Mouse (Mus musculus) gastrocnemius, postnatal 10 days (tissue): ENCODE data around the gene Map1s. TPM values are rescaled to one million over a fixed set of nuclear protein-coding genes. Genes with fewer than 3 reads are reported as not detected.
A peak's percentile ranks its signal among the peaks of the same experiment; 100 is the strongest.

Source experiments
- DNase-seq: peaks from one replicate; pipeline ENCODE4 v3.0.0; 2021; ENCODE audit warnings: mixed read lengths
- long read RNA-seq, 2 experiments: library from polyadenylated mRNA; stranded (forward); transcript quantifications; one replicate each; pipeline ENCODE4 v2.0.0; 2021
- total RNA-seq, 2 experiments: library from RNA; stranded (reverse); gene quantifications; 2 replicates each; pipeline ENCODE4 v1.2.3; 2021

The Map1s gene
- 10 to 100 TPM; 17.3 to 24.5 TPM for total RNA-seq
- long read RNA-seq, experiment 1, full-length matches to known transcripts: 39 of 54 reads
- long read RNA-seq, experiment 1, partial matches to known transcripts: 9 of 54 reads
- long read RNA-seq, experiment 1, other reads (novel, unspliced or antisense): 6 of 54 reads
- long read RNA-seq, experiment 2, transcript Map1s-201 (7 exons, 3,314 nt): major isoform, 33 of 49 reads
- long read RNA-seq, experiment 2, partial matches to known transcripts: 11 of 49 reads
- long read RNA-seq, experiment 2, other reads (novel, unspliced or antisense): 5 of 49 reads

DNA sequence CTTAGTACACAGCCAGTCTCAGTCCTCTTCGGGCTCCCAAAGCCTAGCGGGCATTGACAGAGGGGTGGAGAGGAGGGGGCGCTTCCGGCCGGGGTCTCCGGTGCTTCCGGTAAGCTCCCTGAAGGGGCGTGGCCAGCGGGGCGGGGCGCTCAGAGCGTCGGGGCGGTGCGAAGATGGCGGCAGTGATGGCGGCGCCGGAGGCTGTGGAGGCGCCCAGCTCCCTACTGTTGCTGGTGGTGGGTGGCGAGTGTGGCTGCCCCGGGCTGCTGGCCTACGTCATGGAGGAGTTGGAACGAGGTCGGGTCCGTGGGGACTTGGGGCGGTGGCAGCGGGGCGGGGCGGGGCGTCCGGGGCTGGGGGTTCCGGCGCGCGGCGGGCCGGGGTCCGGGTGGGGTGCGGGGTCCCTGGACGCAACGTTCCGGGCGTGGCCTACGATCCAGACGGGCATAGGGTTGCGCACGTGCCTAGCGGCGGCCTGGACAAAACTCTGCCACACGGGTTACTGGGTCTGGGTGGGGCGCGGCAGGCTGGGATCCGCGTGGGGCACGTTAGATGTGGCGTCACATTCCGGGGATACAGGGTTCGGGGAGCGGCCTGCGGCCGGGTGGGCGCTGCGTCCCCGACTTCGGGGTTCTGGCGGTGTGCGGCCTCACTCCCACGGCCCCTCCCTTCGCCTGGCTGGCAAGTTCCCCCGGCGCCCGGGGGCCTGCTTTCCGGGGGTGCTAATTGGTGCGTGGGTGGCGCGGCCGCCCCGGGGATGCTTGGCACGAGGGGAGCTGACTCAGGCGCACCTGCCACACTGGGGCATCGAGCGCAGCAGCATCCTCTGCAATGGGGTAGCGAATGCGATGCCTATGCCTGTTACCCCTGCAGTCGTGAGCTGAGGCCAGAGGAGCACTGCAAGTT lies at the start of gene Map1s:
Map1s (plus strand) TSS at position 102 of the 906 bp plus-strand sequence.
- peak; percentile 77 for DNase-seq

DNA sequence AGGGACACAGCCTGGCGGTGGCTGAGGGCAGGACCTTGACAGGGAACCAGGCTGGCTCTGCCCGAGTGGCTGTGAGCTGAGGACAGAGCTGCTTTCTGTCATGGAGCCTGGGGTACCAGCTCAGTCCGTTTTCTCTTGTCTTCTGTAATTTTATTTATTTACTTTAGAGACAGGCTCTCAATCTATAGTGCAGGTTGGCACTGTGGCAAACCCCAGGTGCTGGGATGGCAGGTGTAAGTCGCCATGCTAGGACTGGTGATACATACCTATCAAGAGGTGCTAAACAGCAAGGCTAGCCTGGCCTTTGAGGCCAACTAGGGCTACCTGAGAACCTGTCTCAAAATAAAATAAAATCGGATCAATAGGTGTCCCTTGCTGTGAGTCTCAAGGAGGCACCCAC lies 49.7 kb upstream of the Map1s start:
- no peak for DNase-seq

DNA sequence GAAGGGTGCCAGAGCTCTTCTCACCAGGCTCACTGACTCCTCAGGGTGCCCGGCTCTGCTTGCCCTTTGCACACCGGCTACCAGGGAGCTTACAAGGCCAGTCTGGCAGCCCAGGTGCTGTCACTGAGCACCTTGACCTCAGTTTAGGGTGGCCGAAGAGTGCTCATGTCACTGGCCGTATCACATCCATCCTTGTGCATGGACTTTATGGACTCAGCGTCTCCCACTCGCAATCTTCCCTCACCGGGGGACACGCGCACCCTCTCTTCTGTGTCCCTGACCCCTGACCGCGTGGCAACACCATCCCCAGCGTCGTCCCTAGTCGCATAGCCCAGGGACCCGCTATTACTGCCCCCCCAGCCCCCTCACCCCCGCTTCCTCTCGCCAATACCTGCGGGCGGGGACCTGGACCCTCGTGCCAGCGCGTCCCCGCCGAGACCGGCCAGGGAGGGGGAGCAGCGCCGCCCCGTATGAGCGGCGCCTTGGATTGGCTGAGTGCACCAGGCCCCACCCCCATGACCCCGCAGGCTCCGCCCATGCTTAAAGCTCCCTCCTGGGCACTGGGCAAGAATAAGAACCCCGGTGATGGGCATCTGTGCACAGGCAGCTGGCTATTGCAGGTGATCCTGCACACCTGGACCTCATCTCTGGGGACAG lies 49.1 kb upstream of the Map1s start:
- DNase-seq: peak; percentile 71

DNA sequence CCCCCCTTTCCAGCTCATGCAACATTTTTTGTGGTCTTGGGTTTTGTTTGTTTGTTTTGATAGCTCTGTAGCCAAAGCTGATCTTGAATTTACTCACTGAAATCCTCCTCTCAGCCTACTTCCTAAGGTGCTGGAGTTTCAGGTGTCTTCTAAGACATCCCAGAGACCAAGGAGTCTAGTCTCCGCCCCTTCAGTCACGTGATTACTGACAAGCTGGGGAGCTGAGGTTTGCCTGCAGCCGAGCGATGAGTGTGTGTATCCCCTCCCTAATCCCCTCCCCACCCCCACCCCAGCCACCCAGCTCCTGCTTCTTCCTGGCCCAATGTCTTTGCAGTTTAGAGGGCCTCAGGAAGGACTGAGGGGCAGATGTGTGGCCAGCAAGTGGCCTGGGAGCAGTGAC lies 48.2 kb upstream of the Map1s start:
- no peak for DNase-seq

DNA sequence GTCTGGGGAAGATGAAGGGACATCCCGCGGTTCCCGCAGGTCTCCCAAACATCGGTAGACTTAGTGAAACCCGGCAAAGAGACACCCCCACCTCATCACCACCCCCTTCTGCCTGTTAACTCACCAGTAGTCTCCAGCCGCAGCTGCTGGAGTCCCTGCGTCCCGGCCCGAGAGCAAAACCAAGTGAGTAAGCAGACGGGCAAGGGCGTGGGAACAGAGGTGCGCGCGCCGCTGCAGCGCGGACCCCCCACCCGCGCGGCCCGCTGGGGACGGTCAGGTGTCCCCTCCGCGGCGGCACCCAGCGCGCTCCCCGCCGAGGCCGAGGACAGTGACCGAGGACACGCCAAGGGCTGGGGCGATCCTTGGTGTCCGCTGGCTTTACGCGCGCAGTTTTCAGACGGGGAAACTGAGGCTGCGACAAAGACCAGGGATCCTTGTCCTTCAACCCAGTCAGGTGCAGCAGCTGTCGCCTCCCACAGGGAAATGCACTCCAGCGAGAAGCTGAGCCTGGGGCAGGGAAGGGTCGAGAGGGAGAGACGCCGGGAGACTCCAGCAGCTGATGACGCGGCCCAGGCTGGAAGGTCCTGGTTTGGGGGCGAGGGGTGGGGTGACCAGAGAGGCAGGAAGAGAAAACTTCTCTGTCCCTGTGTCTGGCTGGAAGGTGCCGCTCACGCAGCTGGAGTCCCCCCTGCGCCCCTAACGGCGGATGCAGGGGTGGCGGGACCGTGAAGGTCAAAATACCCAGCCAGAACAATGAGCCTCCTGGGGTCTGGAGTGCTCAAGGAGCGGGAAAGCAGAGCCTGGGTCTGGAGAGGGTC lies 42.7 kb upstream of the Map1s start, which contains the start of gene Kcnn1:
Kcnn1 (minus strand) TSS at position 435 of the 818 bp plus-strand sequence.
- DNase-seq: no peak

DNA sequence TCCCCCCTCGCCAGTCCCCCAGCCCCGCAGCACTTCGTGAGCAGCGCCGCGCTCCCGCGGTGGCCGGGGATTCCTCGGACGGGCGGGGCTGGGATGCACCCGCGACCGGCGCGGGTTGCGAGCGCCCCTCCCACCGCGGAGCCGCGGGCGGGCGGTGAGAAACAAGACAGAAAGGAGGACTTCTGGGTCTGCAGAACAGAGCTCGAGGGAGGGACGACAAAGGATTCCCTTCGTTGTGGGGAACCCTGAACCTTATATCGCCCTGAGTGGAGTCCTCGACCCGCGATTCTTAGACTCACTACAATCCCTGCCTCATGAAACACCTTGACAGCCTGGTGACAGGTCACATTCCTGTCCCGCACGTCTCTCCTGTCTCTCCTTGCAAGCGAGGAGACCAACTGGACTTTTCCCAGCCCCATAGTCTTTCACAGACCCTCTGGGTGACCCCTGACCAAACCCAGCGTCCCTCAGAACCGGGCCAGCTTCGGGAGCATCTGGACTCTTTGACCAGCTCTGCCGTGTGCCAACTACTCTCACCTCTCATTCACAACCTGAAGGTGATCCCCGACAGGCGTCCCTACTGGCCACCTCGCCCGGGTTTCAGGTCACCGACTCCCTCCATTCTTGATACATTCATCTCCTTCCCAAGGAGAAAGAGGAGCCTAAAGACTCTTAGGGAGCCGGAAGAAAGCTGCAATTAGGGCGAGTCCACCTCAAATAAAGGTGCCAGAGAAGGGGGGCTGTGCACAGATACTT lies 41.6 kb upstream of the Map1s start:
- no peak for DNase-seq

DNA sequence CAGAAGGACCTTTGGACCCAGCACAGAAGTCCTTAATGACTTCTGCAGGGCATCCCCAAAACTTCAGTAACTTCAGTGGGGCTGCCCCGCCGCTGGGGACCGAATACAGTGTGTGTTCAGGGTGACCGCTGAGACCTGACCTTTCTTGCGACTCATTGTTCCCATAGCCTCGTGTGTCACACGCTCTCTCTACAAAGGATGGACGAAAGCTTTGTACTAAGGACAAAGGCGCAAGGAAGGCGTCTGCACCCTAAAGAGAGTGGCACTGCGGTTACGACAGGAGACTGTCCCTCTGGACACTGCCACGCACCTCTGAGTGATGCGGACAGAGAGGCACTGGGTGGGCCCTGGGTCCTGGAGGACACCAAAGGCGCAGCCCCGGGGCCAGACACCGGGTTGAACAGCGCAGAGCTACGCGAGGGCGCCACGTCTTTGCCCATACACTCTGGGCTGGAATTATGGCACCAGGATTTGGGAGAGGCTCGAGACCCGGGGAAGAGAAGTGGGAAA lies 41.0 kb upstream of the Map1s start:
- no peak for DNase-seq

DNA sequence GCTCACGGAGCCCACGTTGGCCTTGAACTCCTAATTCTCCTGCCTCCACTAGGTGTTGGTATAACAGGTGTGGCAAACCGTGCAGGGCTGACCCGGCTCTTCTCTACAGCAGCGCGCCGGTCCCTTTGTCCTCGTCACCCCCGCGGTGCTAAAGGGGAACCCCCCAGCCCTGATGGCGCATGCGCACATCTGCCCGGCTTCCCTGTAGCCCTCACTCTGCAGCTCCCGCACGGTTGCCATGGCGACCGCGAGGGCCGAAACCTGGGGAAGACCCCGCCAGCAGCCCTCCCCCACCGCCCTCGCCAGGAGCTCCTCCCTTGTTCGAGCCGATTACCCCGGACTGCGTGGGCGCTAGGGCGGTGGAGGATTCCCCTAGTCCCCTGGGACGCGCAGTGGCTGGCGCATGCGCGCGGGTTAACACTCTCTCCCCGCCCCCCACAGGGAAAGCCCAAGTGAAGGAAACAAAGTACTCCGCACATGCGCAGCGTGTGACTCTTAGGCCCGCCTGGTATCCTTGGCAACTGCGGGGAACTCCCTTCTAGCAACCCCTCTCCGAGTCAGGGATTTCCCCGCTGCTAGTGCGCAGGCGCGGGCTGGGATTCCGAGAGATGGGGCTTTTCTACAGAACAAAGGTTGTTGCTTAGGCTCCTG lies 40.3 kb upstream of the Map1s start:
- peak; percentile 97 for DNase-seq

DNA sequence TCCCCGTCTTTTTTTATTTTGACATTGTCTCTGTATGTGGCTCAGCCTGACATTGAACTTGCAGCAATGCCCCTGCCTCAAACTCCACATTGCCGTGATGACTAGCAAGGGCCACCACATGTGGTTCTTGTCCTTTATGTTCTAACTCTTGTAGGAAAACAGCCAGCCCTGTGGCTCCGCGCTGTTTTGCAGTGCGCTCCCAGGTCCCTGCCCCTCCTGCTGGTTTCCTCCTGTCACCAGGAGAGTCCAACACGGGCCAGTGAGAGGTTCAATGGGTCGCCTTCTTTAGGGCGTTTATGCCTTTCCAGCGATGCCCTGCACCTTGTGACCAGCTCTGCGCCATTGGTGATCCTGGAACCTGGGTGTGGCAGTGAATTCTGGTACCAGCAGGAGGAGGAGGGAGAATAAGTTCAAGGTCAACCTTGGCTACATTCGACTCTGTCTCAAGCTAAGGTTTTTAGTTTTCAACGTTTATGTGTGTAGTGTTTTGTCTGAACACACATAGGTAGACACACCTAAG lies 39.7 kb upstream of the Map1s start:
- no peak for DNase-seq

DNA sequence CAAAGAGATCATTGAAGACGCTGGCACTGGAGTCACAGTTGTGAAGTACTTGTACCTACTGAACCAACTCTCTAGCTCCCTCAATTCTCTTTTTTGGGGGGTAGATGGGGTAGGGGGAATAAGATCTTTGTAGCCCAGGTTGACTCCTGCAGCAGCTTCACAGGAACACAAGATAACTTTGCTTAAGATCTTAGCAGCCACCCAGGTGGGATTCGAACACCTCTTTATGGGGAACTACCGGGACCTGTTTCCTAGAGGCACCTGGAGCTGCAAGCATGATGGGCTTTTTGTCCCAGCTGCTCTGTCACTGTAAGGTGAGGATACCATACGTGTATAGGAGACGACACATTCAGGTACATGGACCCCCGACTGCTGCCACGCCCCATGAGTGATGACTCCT lies 39.2 kb upstream of the Map1s start:
- DNase-seq: no peak

DNA sequence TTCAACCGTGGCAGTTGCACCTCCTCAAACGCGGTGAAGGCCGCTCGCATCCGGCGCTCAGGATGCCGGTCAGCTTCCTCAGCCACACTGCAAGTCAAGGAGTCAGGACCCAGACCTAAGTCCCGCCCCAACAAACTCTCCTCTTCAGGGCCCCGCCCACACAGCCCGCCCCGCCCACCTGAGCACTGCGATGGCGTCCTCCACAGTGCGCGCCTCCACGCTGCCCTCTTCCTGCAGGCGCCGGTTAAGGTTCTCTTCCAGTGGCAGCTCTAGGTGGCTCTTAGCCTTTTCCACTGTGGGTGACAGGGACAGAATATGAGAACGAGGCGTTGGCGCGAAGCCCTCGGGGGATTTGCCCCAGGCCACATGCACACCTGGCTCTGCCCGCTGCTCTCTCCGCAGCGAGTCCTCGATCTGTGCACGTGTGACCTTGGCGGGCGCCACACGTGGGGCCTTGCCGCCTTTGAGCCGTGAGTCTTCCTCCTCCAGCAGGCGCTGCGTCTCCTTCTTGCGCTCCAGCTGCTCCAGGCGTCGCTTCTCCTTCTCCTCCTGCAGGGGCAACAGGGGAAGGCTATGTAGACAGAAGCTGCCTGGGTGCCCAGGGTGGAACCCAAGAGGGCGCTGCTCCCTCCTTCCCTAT lies 37.1 kb upstream of the Map1s start:
- no peak for DNase-seq

DNA sequence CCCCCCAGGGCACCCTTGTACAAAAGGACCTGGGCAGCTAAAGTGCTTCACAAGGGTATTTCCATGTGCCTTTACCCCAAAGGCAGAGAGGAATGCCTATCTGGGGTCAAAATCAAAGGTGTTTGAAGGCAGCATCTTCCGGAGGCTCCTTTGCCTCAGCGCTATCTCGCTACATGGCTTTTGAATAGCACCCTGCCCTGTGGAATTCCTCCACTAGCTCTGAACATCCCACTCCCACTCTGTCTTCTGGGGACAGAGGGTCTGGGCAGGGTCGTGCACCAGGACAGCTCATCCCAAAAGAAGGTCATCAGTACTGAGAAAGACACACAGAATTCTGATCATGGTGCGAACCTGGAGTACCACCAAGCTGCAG lies 36.5 kb upstream of the Map1s start:
- no peak for DNase-seq

DNA sequence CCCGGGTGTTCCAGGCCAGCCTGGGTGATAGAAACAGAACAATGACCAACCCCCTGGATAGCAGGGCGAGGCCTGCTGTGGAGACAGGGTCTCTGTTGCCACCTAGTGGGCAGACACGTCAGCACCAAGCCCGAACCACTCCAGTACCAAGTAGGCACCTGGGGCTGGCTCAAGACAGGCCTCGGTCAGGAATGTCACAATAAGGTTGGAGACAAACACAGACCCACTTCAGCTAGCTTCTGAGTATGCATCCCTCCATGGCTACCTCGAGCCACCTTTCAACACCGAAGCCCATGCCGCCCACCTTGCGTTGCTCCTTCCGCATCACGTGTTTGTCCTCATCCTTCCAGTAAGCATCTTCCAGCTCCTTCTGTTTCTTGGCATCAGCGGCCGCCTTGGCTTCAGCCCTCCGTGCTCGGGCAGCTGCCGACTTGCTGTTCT lies 36.1 kb upstream of the Map1s start:
- DNase-seq: peak; percentile 73

DNA sequence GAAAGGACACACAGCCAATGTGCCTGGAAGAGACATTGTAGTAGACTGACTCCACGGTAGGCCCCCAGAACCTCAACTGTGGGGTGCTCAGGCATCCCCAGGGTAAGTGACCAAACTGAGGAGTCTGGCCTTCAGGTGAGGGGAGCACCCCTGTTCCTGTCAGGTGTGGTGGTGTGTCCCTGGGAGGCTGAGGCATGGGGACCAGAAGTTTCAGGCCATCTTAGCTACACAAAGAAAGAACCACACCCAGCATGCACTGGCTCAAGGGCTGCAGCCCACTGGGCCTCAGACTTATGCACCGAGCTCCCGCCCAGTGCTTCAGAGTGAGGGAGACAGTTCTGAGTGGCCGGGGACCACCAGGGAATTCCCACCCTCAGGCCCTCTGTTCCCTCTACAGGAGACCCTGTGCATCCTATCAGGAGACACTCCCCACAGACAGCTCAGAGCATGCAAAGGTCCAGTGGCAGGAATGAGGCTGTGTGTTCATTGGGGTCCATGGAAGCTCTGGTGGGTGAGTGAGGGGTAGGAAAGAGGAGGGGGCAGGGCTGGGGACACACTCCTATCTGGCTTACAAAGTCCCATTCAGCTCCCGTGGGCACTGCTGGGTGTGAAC lies 34.4 kb upstream of the Map1s start:
- DNase-seq: no peak

DNA sequence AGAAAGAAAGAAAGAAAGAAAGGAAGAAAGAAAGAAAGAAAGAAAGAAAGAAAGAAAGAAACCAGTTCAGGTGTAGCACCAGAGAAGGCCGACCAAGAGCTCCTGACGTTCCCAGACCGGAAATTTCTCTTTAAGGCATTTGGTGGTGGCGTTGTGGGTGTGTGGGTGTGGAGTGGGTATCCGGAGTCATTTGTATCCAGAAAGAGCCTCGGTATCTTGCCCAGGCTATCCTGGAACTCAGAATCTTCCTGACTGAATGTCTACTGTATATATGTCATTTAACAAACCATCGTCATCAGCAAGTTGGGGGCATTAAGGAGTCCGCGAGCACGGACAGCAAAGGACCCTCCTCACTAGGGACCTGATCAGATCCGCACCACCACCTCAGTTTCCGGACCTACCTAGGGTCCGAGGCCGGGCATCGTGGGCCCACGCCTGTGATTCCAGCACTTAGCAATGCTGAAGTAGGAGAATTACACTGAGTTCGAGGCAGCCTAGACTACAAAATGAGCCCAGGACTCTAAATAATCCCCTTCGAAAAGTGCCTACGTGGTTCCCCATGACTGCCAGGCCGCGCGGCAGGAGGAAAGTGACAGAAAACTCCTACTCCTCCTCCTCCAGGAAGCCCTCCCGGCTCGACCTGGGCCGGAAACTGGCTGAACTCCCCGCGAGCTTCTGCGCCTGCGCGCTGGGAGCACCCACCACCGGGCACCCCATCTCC lies 32.9 kb upstream of the Map1s start:
- no peak for DNase-seq

DNA sequence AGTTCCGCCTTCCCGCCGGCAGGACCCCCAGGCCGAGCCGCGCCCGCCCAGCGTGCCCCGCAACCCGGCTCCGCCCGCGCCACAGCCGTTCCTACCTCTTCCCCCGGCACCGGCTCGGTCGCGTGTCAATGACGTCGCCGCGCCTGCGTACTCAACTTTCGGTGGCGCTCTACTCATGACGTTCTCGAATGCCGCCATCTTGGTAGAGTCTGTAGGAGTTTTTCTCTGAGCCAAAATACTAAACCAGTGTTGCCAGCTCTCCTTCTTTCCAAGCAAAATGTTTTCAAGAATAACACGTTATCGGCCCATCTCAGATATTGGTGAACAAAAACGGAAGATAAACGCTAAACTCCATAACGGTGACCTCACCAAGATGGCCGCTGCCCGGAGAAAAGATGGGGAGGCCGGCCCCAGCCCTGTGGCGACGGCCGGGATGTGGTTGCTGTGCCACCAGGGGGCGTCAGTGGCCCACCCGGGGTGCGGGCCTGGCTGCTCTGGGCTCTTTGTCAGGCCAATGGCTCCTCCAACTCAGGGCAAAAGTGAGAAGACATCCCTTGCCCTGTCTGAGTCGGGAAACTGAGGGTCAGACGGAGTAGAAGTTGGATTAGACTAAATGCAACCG lies 32.3 kb upstream of the Map1s start, which contains the start of gene Ccdc124:
Ccdc124 (minus strand) TSS at position 572 of the 622 bp plus-strand sequence.
- DNase-seq: peak; percentile 98

DNA sequence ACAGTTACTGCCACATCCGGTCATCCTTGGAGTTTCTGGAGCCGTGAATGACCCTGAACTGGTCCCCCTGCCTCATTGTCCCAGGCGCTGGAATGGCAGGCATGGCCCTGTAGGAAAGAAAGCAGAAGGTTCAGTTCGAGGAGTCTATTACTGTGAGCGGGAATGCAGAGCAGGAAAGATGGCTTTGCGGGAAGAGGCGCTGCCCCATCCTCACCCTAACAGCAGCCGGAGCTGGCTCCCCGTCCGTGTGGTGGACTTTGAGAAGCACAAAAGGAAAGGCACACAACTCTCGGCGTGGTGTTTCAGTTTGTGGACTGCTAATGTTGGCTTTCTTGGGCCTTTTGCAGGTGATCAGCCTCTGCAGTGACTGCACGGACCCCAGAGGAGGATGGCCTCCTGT lies 31.3 kb upstream of the Map1s start:
- no peak for DNase-seq

DNA sequence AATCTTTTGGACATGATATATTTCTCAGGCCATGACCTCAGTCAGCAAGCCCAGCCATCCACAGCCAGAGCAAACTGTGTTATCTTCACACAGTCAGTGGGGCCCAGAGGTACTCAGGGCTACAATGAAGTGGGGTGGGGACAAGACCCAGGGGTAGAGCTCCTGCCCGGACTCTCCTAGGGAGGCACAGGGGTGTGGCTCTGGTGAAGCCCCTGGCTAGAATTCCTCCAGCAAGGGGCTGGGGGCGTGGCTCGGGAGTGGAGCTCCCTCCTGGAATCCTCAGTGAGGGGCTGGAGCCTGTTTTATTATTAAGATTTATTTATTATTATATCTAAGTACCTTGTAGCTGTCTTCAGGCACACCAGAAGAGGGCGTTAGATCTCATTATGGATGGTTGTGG lies 29.4 kb upstream of the Map1s start:
- DNase-seq: no peak
